In the genomic region with DNA sequence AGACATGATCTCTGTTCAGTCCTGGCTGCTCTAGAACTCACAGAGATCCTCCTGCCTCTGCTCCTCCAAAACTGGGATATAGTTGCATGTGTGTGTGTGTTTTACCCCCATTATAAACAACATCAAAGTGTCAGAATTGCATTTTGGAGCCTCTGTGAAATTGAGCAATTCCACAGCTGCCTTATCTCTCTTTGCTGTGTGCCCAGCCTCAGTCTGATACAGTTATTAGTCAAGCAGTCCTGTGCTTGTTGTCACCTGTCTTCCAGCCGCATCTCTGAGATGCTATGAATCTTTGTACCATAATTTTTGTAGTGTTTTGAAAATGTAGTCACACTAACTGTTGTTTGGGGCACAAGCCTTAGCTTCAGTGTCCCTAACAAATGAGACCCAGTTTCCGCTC, we compare ENCODE assay signal across 14 mouse cellular contexts.
"Had no signal": no experiment of that assay in that cellular context is flagged by ENCODE, and none has a peak within 500 bp of the region (broad histone marks: within the 10 kb centered on the region; RNA-seq: fewer than 3 reads in every experiment).

No protein-coding gene starts in this region.

- H3K9ac ChIP-seq: liver, embryonic 14.5 days; midbrain, embryonic 13.5 days; neural tube, embryonic 12.5 days had no signal

- H3K27me3 ChIP-seq: midbrain, embryonic 13.5 days; neural tube, embryonic 12.5 days had no signal

- ATAC-seq: intestine, postnatal 0 days; lung, postnatal 0 days; midbrain, embryonic 13.5 days had no signal

- DNase-seq: kidney, adult 8-10 months; kidney, postnatal 25 days; lung, adult 2 months; lung, postnatal 36 days; thymus, postnatal 4 days had no signal

- H3K27ac ChIP-seq: left cerebral cortex, adult 2 months; limb, embryonic 10.5 days; liver, embryonic 14.5 days; midbrain, embryonic 13.5 days; neural tube, embryonic 12.5 days; stomach, postnatal 0 days had no signal

- H3K4me2 ChIP-seq: midbrain, embryonic 13.5 days; neural tube, embryonic 12.5 days had no signal

- H3K4me3 ChIP-seq: left cerebral cortex, adult 2 months; limb, embryonic 10.5 days; midbrain, embryonic 13.5 days; myocyte; neural tube, embryonic 12.5 days had no signal

- H3K9me3 ChIP-seq: limb, embryonic 10.5 days; midbrain, embryonic 13.5 days; neural tube, embryonic 12.5 days had no signal
